Comparison of ENCODE assay signal across 8 mouse cellular contexts in genomic region chr8:46615936-46616335, GRCm38 (mm10). TPM values are rescaled to one million over a fixed set of nuclear protein-coding genes. Genes with fewer than 3 reads are reported as not detected.
DNase-seq lines count a peak whose midpoint lies in the region; ATAC-seq and TF ChIP-seq lines count a peak whose summit lies in the region.

No protein-coding gene starts in this region.

- no peak for TF ChIP-seq CTCF in thymus, adult 2 months (IDR thresholded peaks at IDR 0.05; ENCODE audit: borderline replicate concordance, control insufficient read depth, extremely low read depth, insufficient read depth, low read length, poor library complexity)

- ATAC-seq in heart, embryonic 11.5 days (replicated peaks; ENCODE audit: insufficient number of reproducible peaks, low FRiP score, low TSS enrichment): no peak
- ATAC-seq in liver, embryonic 11.5 days (replicated peaks; ENCODE audit: low FRiP score): no peak

- 59% methylated on average over 8 of the region's 8 CpGs for WGBS in heart, embryonic 11.5 days (ENCODE audit: insufficient replicate concordance)
- 21% methylated on average over 8 of the region's 8 CpGs for WGBS in thymus, adult 2 months
- WGBS in liver, embryonic 11.5 days: 32% methylated on average over 8 of the region's 8 CpGs

- peak overlapping the region; percentile 92 for H3K4me2 ChIP-seq in heart, embryonic 11.5 days
- peak overlapping the region; percentile 81 for H3K4me2 ChIP-seq in liver, embryonic 11.5 days

- no peak overlapping the region for H3K27ac ChIP-seq in heart, embryonic 11.5 days (ENCODE audit: low read depth, low read length)
- H3K27ac ChIP-seq in thymus, adult 2 months (ENCODE audit: control insufficient read depth, insufficient read depth, low read length): 0 out of 2 replicates have a peak overlapping the region, but pooled peaks have one; percentile 28
- peak overlapping the region; percentile 93 for H3K27ac ChIP-seq in liver, embryonic 11.5 days (ENCODE audit: low read depth, low read length)

- no peak overlapping the region for H3K9ac ChIP-seq in heart, embryonic 11.5 days (ENCODE audit: low read depth, low read length)
- H3K9ac ChIP-seq in liver, embryonic 11.5 days (ENCODE audit: low read depth, low read length): peak overlapping the region; percentile 77

- no peaks in the 10 kb centered on the region for H3K27me3 ChIP-seq in heart, embryonic 11.5 days (ENCODE audit: control insufficient read depth, insufficient read depth, low read length)
- no peaks in the 10 kb centered on the region for H3K27me3 ChIP-seq in thymus, adult 2 months (ENCODE audit: control insufficient read depth, insufficient read depth, low read length)
- no peaks in the 10 kb centered on the region for H3K27me3 ChIP-seq in liver, embryonic 11.5 days (replicated peaks; ENCODE audit: control insufficient read depth, insufficient read depth, low read length)

- H3K36me3 ChIP-seq in heart, embryonic 11.5 days (ENCODE audit: control insufficient read depth, insufficient read depth, low read length): no peaks in the 10 kb centered on the region
- no peaks in the 10 kb centered on the region for H3K36me3 ChIP-seq in thymus, adult 2 months (ENCODE audit: control insufficient read depth, insufficient read depth, low read length)
- H3K36me3 ChIP-seq in liver, embryonic 11.5 days (ENCODE audit: control insufficient read depth, insufficient read depth, low read length): no peaks in the 10 kb centered on the region

- no peak for TF ChIP-seq POLR2A in thymus, adult 2 months (IDR thresholded peaks at IDR 0.05; ENCODE audit: control insufficient read depth, extremely low read depth, insufficient read depth, low read length, poor library complexity)

- 0 out of 2 replicates have a peak overlapping the region, but pooled peaks have one; percentile 81 for H3K4me3 ChIP-seq in heart, embryonic 11.5 days (ENCODE audit: low read depth, low read length)
- no peak overlapping the region for H3K4me3 ChIP-seq in thymus, adult 2 months (ENCODE audit: control insufficient read depth, insufficient read depth, low read length)
- peak overlapping the region; percentile 70 for H3K4me3 ChIP-seq in liver, embryonic 11.5 days (ENCODE audit: low read depth, low read length)

- DNase-seq in heart, adult 8-10 months (ENCODE audit: low spot score): no peak
- DNase-seq in thymus, adult 2 months: no peak
- no peak for DNase-seq in thymus, adult 18-20 months
- no peak for DNase-seq in liver, embryonic 11.5 days (ENCODE audit: low spot score)
- DNase-seq in testis, postnatal 10 days (ENCODE audit: low spot score): no peak
- no peak for DNase-seq in gastrocnemius, adult 8-10 months (ENCODE audit: low spot score in 2 of 2)
- no peak for DNase-seq in cerebellum, adult 11 months

- no peaks in the 10 kb centered on the region for H3K9me3 ChIP-seq in heart, embryonic 11.5 days (replicated peaks; ENCODE audit: control insufficient read depth, low read length)
- no peaks in the 10 kb centered on the region for H3K9me3 ChIP-seq in liver, embryonic 11.5 days (ENCODE audit: control insufficient read depth, low read length)

- H3K4me1 ChIP-seq in heart, embryonic 11.5 days (ENCODE audit: control insufficient read depth, insufficient read depth, low read length): peaks cover 8% of the 10 kb centered on the region
- peaks cover 17% of the 10 kb centered on the region for H3K4me1 ChIP-seq in thymus, adult 2 months (replicated peaks; ENCODE audit: control insufficient read depth, insufficient read depth, low read length)
- H3K4me1 ChIP-seq in liver, embryonic 11.5 days (replicated peaks; ENCODE audit: control insufficient read depth, insufficient read depth, low read length): peaks cover 8% of the 10 kb centered on the region

RNA-seq across cellular contexts. Expression of gene Primpol, which starts 1.1 kb away (rescaled TPM):
- polyA plus RNA-seq in heart, embryonic 11.5 days (2014; fragmentation: Nextera tagmentation; extraction: Ambion mirVana): 9.7 and 10.8 TPM in 2 replicates
- total RNA-seq in heart, adult 8-10 months (2022): 1 to 10 TPM; 1.4 to 2.0 (median 1.7) TPM
- polyA plus RNA-seq in thymus, adult 2 months (2012; rRNA removed): 3.2 and 4.7 TPM in 2 replicates
- polyA plus RNA-seq in liver, embryonic 11.5 days (2014; fragmentation: Nextera tagmentation; extraction: Ambion mirVana): 16.4 and 18.5 TPM in 2 replicates
- 1 to 10 TPM; 1.0 to 2.6 (median 1.6) TPM for total RNA-seq in gastrocnemius, adult 8-10 months (2022)

RNA-seq across cellular contexts. Expression of gene Casp3, which starts 1.2 kb away (rescaled TPM):
- polyA plus RNA-seq in heart, embryonic 11.5 days (2014; fragmentation: Nextera tagmentation; extraction: Ambion mirVana): 49.2 and 59.2 TPM in 2 replicates
- total RNA-seq in heart, adult 8-10 months (2022): 1 to 10 TPM; 1.8 to 3.7 (median 2.3) TPM
- polyA plus RNA-seq in thymus, adult 2 months (2012; rRNA removed): 13.0 and 14.7 TPM in 2 replicates
- 155 and 175 TPM in 2 replicates for polyA plus RNA-seq in liver, embryonic 11.5 days (2014; fragmentation: Nextera tagmentation; extraction: Ambion mirVana)
- 1 to 10 TPM in 2 of 4 experiments, under 1 TPM in 2; 0.77 to 2.1 (median 1.4) TPM for total RNA-seq in gastrocnemius, adult 8-10 months (2022)
